Mouse (Mus musculus): Measurements from ENCODE around the gene Nrxn3.

- TF ChIP-seq CTCF (IDR thresholded peaks at IDR 0.05; ENCODE audit: control insufficient read depth, insufficient read depth, low read length) (no peak), POLR2A (IDR thresholded peaks at IDR 0.05; ENCODE audit: borderline replicate concordance, control insufficient read depth, low read depth, low read length) (no peak)
Observed at GRCm38 (mm10) chr12:89720945-89721344, 998.3 kb downstream of the Nrxn3 start.
